Mouse (Mus musculus) E14TG2a.4 (cell line): ENCODE data around the gene Prdm11.

ENCODE experiments used
- H3K27me3 ChIP-seq: 2 replicates; pipeline ENCODE4 v1.6.1; 2014; ENCODE audit warnings: low read length, control low read depth; ENCODE audit not compliant: insufficient read depth
- H3K36me3 ChIP-seq: 2 replicates; pipeline ENCODE4 v1.6.1; 2014; ENCODE audit warnings: low read length, control low read depth; ENCODE audit not compliant: insufficient read depth
- H3K4me1 ChIP-seq: replicated peaks from 2 replicates; pipeline ENCODE4 v1.6.1; 2014; ENCODE audit warnings: low read depth, low read length, control low read depth
- H3K4me3 ChIP-seq: replicated peaks from 2 replicates; pipeline ENCODE4 v1.5.1; 2014; ENCODE audit warnings: mild to moderate bottlenecking, low read length
- H3K9me3 ChIP-seq: 2 replicates; pipeline ENCODE4 v1.6.1; 2014; ENCODE audit warnings: low read length, control low read depth
- CTCF ChIP-seq: conservative IDR thresholded peaks from 2 replicates; pipeline ENCODE4 v1.5.1; 2014; ENCODE audit warnings: low read length
- NANOG ChIP-seq: IDR thresholded peaks from 2 replicates; pipeline ENCODE4 v1.6.1; 2014; ENCODE audit warnings: borderline replicate concordance, low read length, mixed read lengths
- POU5F1 ChIP-seq: IDR thresholded peaks from 2 replicates; pipeline ENCODE4 v1.6.1; 2014; ENCODE audit warnings: low read length, borderline replicate concordance

Prdm11 gene

DNA sequence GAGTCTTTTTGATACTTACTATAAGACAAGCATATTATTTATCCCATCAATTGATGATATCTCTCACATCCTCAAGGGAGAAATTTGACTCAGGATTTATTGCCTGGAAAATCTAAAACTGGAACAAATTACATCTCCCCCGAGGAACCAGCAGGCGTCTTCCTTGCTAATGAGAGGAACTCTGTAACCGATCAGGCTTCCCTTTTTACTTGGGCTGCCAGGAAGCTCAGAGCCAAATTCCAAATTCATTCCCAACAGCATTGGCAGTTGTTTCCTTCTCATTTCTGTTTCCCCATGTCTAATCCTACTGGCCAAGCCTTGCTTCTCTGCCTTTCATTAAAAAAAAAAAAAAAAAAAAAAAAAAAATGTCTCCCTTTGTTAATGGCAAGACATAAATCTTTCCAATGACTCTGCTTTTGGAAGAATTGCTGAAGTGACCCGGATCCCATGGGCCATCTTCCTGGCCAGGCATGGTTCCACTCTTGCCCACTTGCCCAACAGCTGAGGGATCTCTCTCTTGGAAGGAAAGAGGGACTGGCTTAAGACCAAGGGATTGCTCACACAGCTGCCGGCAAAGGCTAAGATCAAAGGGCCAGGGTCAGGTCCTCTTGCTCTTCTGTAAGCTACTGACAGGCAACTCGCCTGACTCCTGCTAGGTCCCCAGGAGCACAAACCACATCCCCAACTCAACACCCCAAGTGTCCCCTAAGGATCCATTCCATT, 2.8 kb upstream of the Prdm11 start:
- Histone ChIP-seq H3K4me1 (peaks cover 30% of the 10 kb centered on the region), H3K4me3 (no peak overlapping the region), H3K27me3 (peaks cover 47% of the 10 kb centered on the region), H3K9me3 (peaks cover 7% of the 10 kb centered on the region), H3K36me3 (no peaks in the 10 kb centered on the region)
- TF ChIP-seq CTCF (no peak), POU5F1 (no peak), NANOG (no peak)

DNA sequence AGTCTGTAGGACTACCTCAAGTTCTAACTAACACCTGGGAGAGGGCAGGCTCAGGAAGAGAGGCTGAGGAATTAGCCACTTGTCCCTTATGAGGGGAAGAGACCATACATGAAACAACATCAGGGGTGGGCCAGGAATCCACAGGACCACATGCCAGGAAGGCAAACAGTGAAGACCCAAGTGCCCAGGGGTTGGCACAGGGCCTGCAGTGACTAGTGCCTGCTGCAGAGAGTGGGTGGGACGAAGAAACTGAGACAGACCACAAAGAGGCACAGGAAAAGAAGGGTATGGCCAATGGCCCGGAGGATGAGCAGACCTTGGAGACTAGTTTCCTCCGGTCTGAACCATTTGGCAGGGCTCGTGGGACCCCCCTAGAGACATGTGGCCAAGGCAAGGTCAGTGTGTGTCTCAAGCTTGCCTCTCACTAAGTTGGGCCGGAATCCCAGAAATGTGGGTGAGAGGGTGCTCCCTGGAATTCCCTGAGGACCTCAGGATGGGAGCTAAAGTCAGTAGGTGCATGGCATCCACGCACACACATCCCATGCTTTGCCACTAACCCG, 1.6 kb upstream of the Prdm11 start:
- Histone ChIP-seq H3K9me3 (no peaks in the 10 kb centered on the region), H3K4me1 (peaks cover 30% of the 10 kb centered on the region), H3K4me3 (no peak overlapping the region), H3K36me3 (no peaks in the 10 kb centered on the region), H3K27me3 (peaks cover 57% of the 10 kb centered on the region)
- no peak for TF ChIP-seq POU5F1
- no peak for TF ChIP-seq NANOG
- TF ChIP-seq CTCF, result no peak

DNA sequence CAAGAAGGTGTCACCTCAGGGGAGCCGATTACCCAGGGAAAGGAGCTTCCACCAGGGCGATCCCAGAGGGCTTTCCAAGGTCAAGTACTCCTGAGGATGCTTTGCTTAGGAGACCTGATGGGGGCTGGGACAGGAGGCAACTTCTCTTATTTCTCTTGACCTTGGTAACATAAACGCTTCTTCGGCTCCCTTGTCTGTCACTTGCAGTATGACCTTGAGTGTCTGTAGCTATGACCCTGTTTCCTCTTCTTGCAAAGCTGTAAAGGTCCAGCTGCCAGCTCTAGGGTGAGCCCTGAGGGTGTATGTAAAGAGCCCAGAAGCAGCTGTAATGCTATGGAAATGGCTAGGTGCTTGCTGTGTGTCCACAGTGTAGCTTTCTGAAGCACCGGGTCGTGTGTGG, 1.1 kb upstream of the Prdm11 start:
- Histone ChIP-seq H3K9me3 (no peaks in the 10 kb centered on the region), H3K36me3 (no peaks in the 10 kb centered on the region), H3K4me3 (peak overlapping the region; percentile 82; the same call in 1 of the 2 replicates), H3K4me1 (peaks cover 30% of the 10 kb centered on the region), H3K27me3 (peaks cover 60% of the 10 kb centered on the region)
- TF ChIP-seq CTCF (no peak), POU5F1 (no peak), NANOG (no peak)

DNA sequence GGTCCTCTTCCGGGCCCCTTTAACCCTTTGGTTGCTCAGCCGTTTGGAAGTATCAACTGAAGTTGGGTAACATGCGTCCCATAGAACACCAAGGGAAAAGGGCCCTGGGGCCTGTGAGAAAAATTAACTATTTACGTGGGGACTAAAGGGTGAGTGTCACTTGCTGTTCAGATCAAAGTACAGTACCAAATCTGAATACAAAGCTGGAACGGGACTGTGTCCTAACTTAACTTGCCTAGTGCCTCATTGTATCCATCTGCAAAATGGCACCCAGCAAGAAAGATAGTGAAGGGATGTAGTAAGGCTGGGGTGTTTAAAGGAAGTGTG, 505 bp upstream of the Prdm11 start:
- Histone ChIP-seq H3K4me1 (peaks cover 30% of the 10 kb centered on the region), H3K4me3 (peak overlapping the region; percentile 82), H3K9me3 (no peaks in the 10 kb centered on the region), H3K36me3 (no peaks in the 10 kb centered on the region), H3K27me3 (peaks cover 60% of the 10 kb centered on the region)
- TF ChIP-seq POU5F1 (no peak), CTCF (no peak), NANOG (no peak)

DNA sequence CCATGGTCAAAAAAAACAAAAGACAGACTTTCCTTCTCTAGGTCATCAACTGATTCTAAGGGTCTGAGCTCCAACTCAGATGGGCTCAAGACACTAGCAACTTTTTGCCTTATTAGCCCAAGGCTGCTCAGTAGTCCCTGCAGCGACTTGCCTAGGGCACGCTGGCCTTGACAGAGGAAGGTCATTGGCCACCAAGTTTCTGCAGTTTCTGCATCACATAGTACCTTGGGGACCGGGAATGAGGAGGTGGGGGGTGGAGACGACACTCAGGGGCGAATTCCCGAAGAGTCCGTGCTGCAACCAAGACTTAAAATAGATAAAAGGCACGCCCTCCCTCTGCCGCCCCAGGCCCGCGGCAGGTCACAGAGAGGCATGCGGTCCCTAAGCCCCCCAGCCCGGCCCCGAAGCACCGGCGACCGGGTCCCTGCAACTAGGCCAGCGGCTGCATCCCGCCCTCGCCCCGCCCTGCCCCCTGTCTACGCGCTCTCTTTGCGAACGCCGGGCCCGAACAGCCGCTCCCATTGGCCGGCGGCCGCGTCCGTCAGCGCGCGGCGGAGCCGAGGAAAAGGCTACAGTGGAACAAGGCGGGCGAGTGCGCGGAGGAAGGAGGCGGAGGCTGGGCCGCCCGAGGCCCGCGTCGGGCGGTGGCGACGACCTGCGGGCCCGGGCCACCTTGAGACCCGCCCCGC, 694 bp downstream of the Prdm11 start:
- peaks cover 60% of the 10 kb centered on the region for H3K27me3 ChIP-seq
- H3K36me3 ChIP-seq, result no peaks in the 10 kb centered on the region
- TF ChIP-seq NANOG (no peak), CTCF (no peak), POU5F1 (no peak)
- H3K4me1 ChIP-seq, result peaks cover 30% of the 10 kb centered on the region
- no peaks in the 10 kb centered on the region for H3K9me3 ChIP-seq
- H3K4me3 ChIP-seq, result peak overlapping the region; percentile 82

DNA sequence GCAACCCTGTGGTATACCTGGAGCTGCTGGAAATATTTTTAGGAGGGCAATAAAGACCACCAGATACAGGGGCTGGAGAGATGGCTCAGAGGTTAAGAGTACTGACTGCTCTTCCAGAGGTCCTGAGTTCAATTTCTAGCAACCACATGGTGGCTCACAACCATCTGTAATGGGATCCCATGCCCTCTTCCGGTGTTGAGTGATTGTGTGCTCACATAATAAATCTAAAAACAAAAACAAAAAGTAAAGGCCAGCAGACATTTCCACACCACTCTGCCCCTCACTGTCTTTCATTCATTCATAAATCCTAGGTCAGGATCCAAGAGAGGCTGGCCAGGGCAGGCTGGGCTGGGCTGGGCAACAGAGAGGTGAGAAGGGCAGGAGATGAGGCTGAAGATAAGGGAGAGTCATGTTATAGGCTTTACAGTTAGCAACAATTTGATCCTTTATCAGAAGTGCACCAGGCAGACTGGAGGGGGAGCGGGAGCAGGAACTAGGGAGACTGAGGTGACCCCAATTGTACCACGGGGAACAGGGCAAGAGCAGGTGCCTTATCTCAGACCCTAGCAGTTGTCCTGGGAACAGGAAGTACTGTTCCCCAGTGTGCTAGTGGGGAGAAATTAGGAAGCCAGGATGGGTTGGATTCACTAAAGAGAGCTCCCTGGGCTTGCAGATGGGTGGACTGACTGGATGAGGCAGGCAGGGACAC, 2.4 kb downstream of the Prdm11 start:
- no peaks in the 10 kb centered on the region for H3K9me3 ChIP-seq
- TF ChIP-seq CTCF, result no peak
- no peak for TF ChIP-seq NANOG
- TF ChIP-seq POU5F1, result no peak
- H3K4me1 ChIP-seq, result peaks cover 30% of the 10 kb centered on the region
- no peaks in the 10 kb centered on the region for H3K36me3 ChIP-seq
- H3K27me3 ChIP-seq, result peaks cover 54% of the 10 kb centered on the region
- no peak overlapping the region for H3K4me3 ChIP-seq

DNA sequence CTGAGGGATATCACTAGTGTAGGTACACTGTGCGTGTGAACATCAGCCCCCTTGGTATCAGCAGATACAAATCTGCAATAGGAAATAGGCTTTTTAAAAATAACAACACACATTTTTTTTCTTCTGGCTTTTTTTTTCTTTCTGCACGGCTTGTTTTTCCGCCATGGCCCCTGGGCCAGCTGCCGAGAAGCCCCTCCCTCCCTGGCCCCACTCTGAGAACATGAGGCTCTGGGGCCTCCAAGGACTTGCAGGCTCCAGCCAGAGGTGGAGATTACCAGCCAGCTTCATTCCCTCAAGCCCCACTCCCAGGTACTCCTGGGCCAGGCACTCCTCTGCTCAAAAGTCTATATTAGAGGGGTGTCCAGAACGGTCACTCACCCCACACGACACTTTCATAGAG, 4.5 kb downstream of the Prdm11 start:
- Histone ChIP-seq H3K4me3 (no peak overlapping the region), H3K36me3 (no peaks in the 10 kb centered on the region), H3K27me3 (peaks cover 39% of the 10 kb centered on the region), H3K4me1 (peaks cover 20% of the 10 kb centered on the region), H3K9me3 (no peaks in the 10 kb centered on the region)
- no peak for TF ChIP-seq NANOG
- TF ChIP-seq POU5F1, result no peak
- no peak for TF ChIP-seq CTCF

DNA sequence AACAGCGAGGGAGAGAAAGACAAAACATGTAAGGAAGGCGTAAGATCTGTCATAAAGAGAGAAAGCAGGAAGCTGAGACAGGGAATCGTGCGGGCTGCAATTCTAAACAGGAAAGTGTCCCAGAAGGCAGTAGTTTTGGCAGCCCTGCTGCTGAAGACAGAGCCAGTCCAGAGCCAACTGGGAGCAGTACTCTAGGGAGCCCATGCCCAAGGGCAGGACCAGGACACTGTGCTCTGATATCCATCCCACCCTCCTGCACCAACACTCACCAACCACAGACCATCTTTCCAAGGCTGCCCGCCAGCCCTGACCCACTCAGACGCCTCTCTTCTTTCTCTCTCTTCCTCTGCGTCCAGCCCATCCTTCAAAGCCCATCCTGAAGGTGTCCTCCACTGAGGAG, 5.1 kb downstream of the Prdm11 start:
- TF ChIP-seq POU5F1 (no peak), CTCF (no peak), NANOG (no peak)

More for the DNA sequence above, 5.1 kb downstream of the Prdm11 start:
- peaks cover 36% of the 10 kb centered on the region for H3K27me3 ChIP-seq
- H3K9me3 ChIP-seq, result no peaks in the 10 kb centered on the region
- H3K36me3 ChIP-seq, result no peaks in the 10 kb centered on the region
- H3K4me1 ChIP-seq, result peaks cover 19% of the 10 kb centered on the region
- H3K4me3 ChIP-seq, result no peak overlapping the region
